Mouse (Mus musculus) megakaryocyte-erythroid progenitor cell, adult 5-6 weeks (primary cell): Measurements from ENCODE around the gene Cstad. TPM values are rescaled to one million over a fixed set of nuclear protein-coding genes. Genes with fewer than 3 reads are reported as not detected.

Source experiments
- ATAC-seq: replicated peaks from 2 replicates; pipeline ENCODE4 v1.8.0; 2016; ENCODE audit warnings: mild to moderate bottlenecking, inconsistent platforms; ENCODE audit not compliant: severe bottlenecking, poor library complexity, low FRiP score, low TSS enrichment
- total RNA-seq, 2 experiments: library from RNA; stranded (forward) in 1 of 2; stranded (reverse) in 1 of 2; fragments of 200-1000, 215-1000 nt in 1 of 2; fragments of >200 nt in 1 of 2; fragmentation: Nextera tagmentation in 1 of 2; gene quantifications; 2 replicates each; pipeline ENCODE4 v1.2.3; 2014 to 2017

The Cstad gene
- total RNA-seq (2014; fragmentation: Nextera tagmentation) (2.7 TPM in 1 of 2 replicates, not detected in the other), total RNA-seq (2017) (1.0 TPM in 1 of 2 replicates, not detected in the other)

- peak; percentile 73 for ATAC-seq
Measured at GRCm38 (mm10) chr2:30594641-30595379, at the start of gene Cstad. Gene Cstad (plus strand): TSS chr2:30595040.

GRCm38 (mm10) chr2:30545706-30546105, 49.1 kb upstream of the Cstad start:
- no peak for ATAC-seq

- ATAC-seq = no peak
Measured at GRCm38 (mm10) chr2:30546219-30546618, 48.6 kb upstream of the Cstad start.

GRCm38 (mm10) chr2:30547455-30548217, 47.2 kb upstream of the Cstad start:
- no peak for ATAC-seq

- no peak for ATAC-seq
Measured at GRCm38 (mm10) chr2:30551579-30551978, 43.3 kb upstream of the Cstad start.

- ATAC-seq = peak; percentile 66
Measured at GRCm38 (mm10) chr2:30553851-30554540, 40.8 kb upstream of the Cstad start.

- ATAC-seq = no peak
Measured at GRCm38 (mm10) chr2:30555257-30555656, 39.6 kb upstream of the Cstad start.

GRCm38 (mm10) chr2:30556495-30556894, 38.3 kb upstream of the Cstad start:
- ATAC-seq = no peak

- ATAC-seq = no peak
Measured at GRCm38 (mm10) chr2:30559552-30559951, 35.3 kb upstream of the Cstad start.

- ATAC-seq = no peak
Measured at GRCm38 (mm10) chr2:30562553-30562952, 32.3 kb upstream of the Cstad start.

- ATAC-seq = no peak
Measured at GRCm38 (mm10) chr2:30571647-30572046, 23.2 kb upstream of the Cstad start.

- ATAC-seq = no peak
Measured at GRCm38 (mm10) chr2:30573522-30573921, 21.3 kb upstream of the Cstad start.

- ATAC-seq = no peak
Measured at GRCm38 (mm10) chr2:30577010-30577409, 17.8 kb upstream of the Cstad start.

GRCm38 (mm10) chr2:30578006-30578405, 16.8 kb upstream of the Cstad start:
- no peak for ATAC-seq

GRCm38 (mm10) chr2:30587161-30587560, 7.7 kb upstream of the Cstad start:
- ATAC-seq = peak; percentile 62

GRCm38 (mm10) chr2:30587671-30588070, 7.2 kb upstream of the Cstad start:
- ATAC-seq = no peak

GRCm38 (mm10) chr2:30588985-30589511, 5.8 kb upstream of the Cstad start:
- no peak for ATAC-seq

GRCm38 (mm10) chr2:30589781-30590180, 5.1 kb upstream of the Cstad start:
- no peak for ATAC-seq

- ATAC-seq = peak; percentile 72
Measured at GRCm38 (mm10) chr2:30590909-30591308, 3.9 kb upstream of the Cstad start.

GRCm38 (mm10) chr2:30592391-30592790, 2.4 kb upstream of the Cstad start:
- no peak for ATAC-seq
